Mouse (Mus musculus): ENCODE results near the gene Tspan2. TPM values are rescaled to one million over a fixed set of nuclear protein-coding genes. Genes with fewer than 3 reads are reported as not detected.

The Tspan2 gene
- polyA plus RNA-seq, 1 experiment from 2014 or later: 10.6 TPM

GRCm38 (mm10) chr3:102755801-102756200 lies 21.5 kb downstream of the Tspan2 start:
- H3K9ac ChIP-seq (replicated peaks; ENCODE audit: low read length): no peak overlapping the region
- H3K36me3 ChIP-seq (ENCODE audit: insufficient read depth, low read length): no peaks in the 10 kb centered on the region
- no peak overlapping the region for H3K27ac ChIP-seq (ENCODE audit: low read length)
- 38% methylated on average over 1 of the region's 1 CpGs for WGBS
- no peak for ATAC-seq (ENCODE audit: low FRiP score, low TSS enrichment)
- no peak overlapping the region for H3K4me3 ChIP-seq (ENCODE audit: low read length)
- no peaks in the 10 kb centered on the region for H3K4me1 ChIP-seq (ENCODE audit: insufficient read depth, low read length)
- no peak overlapping the region for H3K4me2 ChIP-seq (replicated peaks; ENCODE audit: low read depth, low read length)
- no peaks in the 10 kb centered on the region for H3K9me3 ChIP-seq (ENCODE audit: low read length)
- H3K27me3 ChIP-seq (ENCODE audit: insufficient read depth, low read length): no peaks in the 10 kb centered on the region

DNA sequence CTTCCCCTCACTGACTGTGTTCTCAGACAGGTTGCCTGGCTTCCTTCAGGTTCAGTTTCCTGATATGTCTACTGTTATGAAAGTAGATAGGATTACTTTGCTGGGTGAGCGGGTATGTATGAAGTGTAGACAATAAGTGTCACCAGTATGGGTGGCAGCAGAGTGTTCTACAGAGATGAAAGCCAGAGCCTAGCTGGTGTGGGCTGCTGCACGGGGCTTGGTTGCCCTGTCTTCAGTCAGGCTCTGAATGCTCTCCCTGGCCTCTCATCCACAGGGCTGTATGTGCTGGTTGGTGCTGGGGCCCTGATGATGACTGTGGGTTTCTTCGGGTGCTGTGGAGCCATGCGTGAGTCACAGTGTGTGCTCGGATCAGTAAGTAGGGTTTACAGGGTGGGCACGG lies 22.7 kb downstream of the Tspan2 start:
- Histone ChIP-seq H3K9me3 (ENCODE audit: low read length) (no peaks in the 10 kb centered on the region), H3K27ac (ENCODE audit: low read length) (no peak overlapping the region), H3K4me2 (replicated peaks; ENCODE audit: low read depth, low read length) (no peak overlapping the region), H3K4me3 (ENCODE audit: low read length) (no peak overlapping the region), H3K36me3 (ENCODE audit: insufficient read depth, low read length) (no peaks in the 10 kb centered on the region), H3K4me1 (ENCODE audit: insufficient read depth, low read length) (no peaks in the 10 kb centered on the region), H3K27me3 (ENCODE audit: insufficient read depth, low read length) (no peaks in the 10 kb centered on the region), H3K9ac (replicated peaks; ENCODE audit: low read length) (no peak overlapping the region)
- 90% methylated on average over 6 of the region's 6 CpGs for WGBS
- no peak for ATAC-seq (ENCODE audit: low FRiP score, low TSS enrichment)

GRCm38 (mm10) chr3:102760236-102760635 lies 25.9 kb downstream of the Tspan2 start:
- 73% methylated on average over 3 of the region's 3 CpGs for WGBS
- H3K36me3 ChIP-seq (ENCODE audit: insufficient read depth, low read length): no peaks in the 10 kb centered on the region
- no peak overlapping the region for H3K4me3 ChIP-seq (ENCODE audit: low read length)
- H3K9ac ChIP-seq (replicated peaks; ENCODE audit: low read length): no peak overlapping the region
- no peak overlapping the region for H3K27ac ChIP-seq (ENCODE audit: low read length)
- H3K4me1 ChIP-seq (ENCODE audit: insufficient read depth, low read length): no peaks in the 10 kb centered on the region
- H3K9me3 ChIP-seq (ENCODE audit: low read length): no peaks in the 10 kb centered on the region
- H3K4me2 ChIP-seq (replicated peaks; ENCODE audit: low read depth, low read length): no peak overlapping the region
- ATAC-seq (ENCODE audit: low FRiP score, low TSS enrichment): no peak
- H3K27me3 ChIP-seq (ENCODE audit: insufficient read depth, low read length): no peaks in the 10 kb centered on the region

DNA sequence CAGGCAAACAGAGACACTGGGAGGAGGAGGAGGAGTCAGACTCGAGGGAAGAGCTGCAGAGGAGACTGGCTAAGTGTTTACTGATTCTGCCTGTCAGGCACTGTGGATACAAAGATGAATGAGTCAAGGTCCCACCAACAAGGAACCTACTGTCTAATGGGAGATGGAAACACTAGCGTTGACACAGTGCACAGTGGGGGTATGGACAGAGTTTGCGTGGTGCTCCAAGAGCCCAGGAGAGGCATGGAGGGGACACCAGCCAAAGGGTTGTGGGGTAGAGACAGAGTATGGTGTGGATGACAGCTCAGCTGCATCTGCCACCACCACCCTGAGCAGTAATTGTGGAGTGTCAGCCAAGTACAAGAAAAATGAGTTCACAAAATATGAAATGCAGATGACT lies 28.1 kb downstream of the Tspan2 start:
- Histone ChIP-seq H3K4me2 (replicated peaks; ENCODE audit: low read depth, low read length) (no peak overlapping the region), H3K4me3 (ENCODE audit: low read length) (no peak overlapping the region), H3K4me1 (ENCODE audit: insufficient read depth, low read length) (no peaks in the 10 kb centered on the region), H3K36me3 (ENCODE audit: insufficient read depth, low read length) (no peaks in the 10 kb centered on the region), H3K9ac (replicated peaks; ENCODE audit: low read length) (no peak overlapping the region), H3K27ac (ENCODE audit: low read length) (no peak overlapping the region), H3K27me3 (ENCODE audit: insufficient read depth, low read length) (no peaks in the 10 kb centered on the region), H3K9me3 (ENCODE audit: low read length) (no peaks in the 10 kb centered on the region)
- ATAC-seq (ENCODE audit: low FRiP score, low TSS enrichment): no peak
- 66% methylated on average over 3 of the region's 3 CpGs for WGBS

DNA sequence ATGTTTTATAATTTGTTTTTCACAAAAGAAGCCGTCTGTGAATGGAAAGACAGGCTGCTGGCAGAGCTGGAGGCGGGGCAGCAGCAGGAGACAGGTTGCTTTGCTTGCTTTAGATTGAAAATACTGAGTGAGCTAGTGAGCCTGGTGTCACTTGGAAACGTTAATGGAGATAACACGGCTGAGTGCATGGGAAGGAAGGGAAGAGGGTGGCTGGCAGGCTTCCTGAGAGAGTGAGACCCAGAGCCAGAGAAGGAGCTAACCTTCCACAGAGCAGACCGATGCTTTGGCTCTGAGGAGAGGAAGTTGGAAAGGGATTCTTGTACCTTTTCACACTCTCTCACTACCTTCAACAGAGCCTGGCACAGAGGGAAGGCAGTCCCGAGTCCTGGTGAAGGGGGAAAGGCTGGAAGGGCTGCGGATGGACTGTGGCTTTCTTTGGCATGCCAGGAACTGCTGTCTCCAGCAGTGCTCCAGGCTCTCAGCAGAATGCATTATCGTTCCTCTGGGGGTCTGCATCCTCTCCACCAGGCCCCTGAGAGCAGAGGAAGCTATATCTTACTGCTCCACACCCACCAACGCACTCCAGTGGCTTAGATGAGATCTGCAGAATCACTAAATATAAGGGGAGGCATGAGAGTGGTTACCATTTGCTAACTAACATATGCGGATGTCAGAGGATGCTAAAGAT lies 29.5 kb downstream of the Tspan2 start:
- Histone ChIP-seq H3K4me1 (ENCODE audit: insufficient read depth, low read length) (no peaks in the 10 kb centered on the region), H3K4me2 (replicated peaks; ENCODE audit: low read depth, low read length) (no peak overlapping the region), H3K27ac (ENCODE audit: low read length) (no peak overlapping the region), H3K4me3 (ENCODE audit: low read length) (no peak overlapping the region), H3K36me3 (ENCODE audit: insufficient read depth, low read length) (no peaks in the 10 kb centered on the region), H3K9ac (replicated peaks; ENCODE audit: low read length) (no peak overlapping the region), H3K27me3 (ENCODE audit: insufficient read depth, low read length) (no peaks in the 10 kb centered on the region), H3K9me3 (ENCODE audit: low read length) (no peaks in the 10 kb centered on the region)
- WGBS: 47% methylated on average over 10 of the region's 10 CpGs
- no peak for ATAC-seq (ENCODE audit: low FRiP score, low TSS enrichment)

DNA sequence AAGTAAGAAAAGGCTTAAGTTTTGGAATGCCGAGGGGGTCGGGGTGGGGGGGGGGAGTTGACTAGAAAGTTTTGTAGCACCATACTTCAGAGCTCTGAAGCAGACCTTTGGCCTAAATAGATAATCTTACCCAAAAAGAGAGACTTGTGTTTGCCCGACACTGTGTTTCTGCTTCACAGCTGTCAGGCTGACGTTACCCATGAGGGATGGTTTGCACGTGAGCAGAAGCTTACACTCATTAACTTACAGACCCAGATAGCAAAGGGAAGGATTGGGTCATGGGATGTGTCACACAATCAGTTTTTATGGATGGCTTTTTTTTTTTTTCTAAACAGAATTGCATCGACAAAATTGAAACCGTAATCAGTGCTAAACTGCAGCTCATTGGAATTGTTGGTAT lies 30.5 kb downstream of the Tspan2 start:
- WGBS: 67% methylated on average over 7 of the region's 7 CpGs
- Histone ChIP-seq H3K27me3 (ENCODE audit: insufficient read depth, low read length) (no peaks in the 10 kb centered on the region), H3K9me3 (ENCODE audit: low read length) (no peaks in the 10 kb centered on the region), H3K36me3 (ENCODE audit: insufficient read depth, low read length) (no peaks in the 10 kb centered on the region), H3K9ac (replicated peaks; ENCODE audit: low read length) (no peak overlapping the region), H3K4me2 (replicated peaks; ENCODE audit: low read depth, low read length) (no peak overlapping the region), H3K4me3 (ENCODE audit: low read length) (no peak overlapping the region), H3K27ac (ENCODE audit: low read length) (no peak overlapping the region), H3K4me1 (ENCODE audit: insufficient read depth, low read length) (no peaks in the 10 kb centered on the region)
- no peak for ATAC-seq (ENCODE audit: low FRiP score, low TSS enrichment)

- no peaks in the 10 kb centered on the region for H3K36me3 ChIP-seq (ENCODE audit: insufficient read depth, low read length)
- H3K4me3 ChIP-seq (ENCODE audit: low read length): no peak overlapping the region
- H3K4me2 ChIP-seq (replicated peaks; ENCODE audit: low read depth, low read length): no peak overlapping the region
- no peak for ATAC-seq (ENCODE audit: low FRiP score, low TSS enrichment)
- 78% methylated on average over 4 of the region's 4 CpGs for WGBS
- no peaks in the 10 kb centered on the region for H3K9me3 ChIP-seq (ENCODE audit: low read length)
- no peaks in the 10 kb centered on the region for H3K4me1 ChIP-seq (ENCODE audit: insufficient read depth, low read length)
- no peak overlapping the region for H3K9ac ChIP-seq (replicated peaks; ENCODE audit: low read length)
- H3K27ac ChIP-seq (ENCODE audit: low read length): no peak overlapping the region
- no peaks in the 10 kb centered on the region for H3K27me3 ChIP-seq (ENCODE audit: insufficient read depth, low read length)
Measured at GRCm38 (mm10) chr3:102773018-102773417, 38.7 kb downstream of the Tspan2 start.

- Histone ChIP-seq H3K4me2 (replicated peaks; ENCODE audit: low read depth, low read length) (no peak within 1 kb of the TSS), H3K9me3 (ENCODE audit: low read length) (no peaks in the 10 kb centered on the region), H3K36me3 (ENCODE audit: insufficient read depth, low read length) (no peaks in the 10 kb centered on the region), H3K9ac (replicated peaks; ENCODE audit: low read length) (no peak within 1 kb of the TSS), H3K27me3 (ENCODE audit: insufficient read depth, low read length) (no peaks in the 10 kb centered on the region), H3K4me3 (ENCODE audit: low read length) (no peak within 1 kb of the TSS), H3K4me1 (ENCODE audit: insufficient read depth, low read length) (no peaks in the 10 kb centered on the region), H3K27ac (ENCODE audit: low read length) (no peak within 1 kb of the TSS)
- 69% methylated on average over 2 of the region's 2 CpGs for WGBS
- ATAC-seq (ENCODE audit: low FRiP score, low TSS enrichment): no peak
Measured at GRCm38 (mm10) chr3:102782618-102783017, 48.3 kb downstream of the Tspan2 start, which contains the start of gene Tshb. Tshb (minus strand) TSS chr3:102782718.

GRCm38 (mm10) chr3:102787369-102787768 lies 53.0 kb downstream of the Tspan2 start:
- Histone ChIP-seq H3K27me3 (ENCODE audit: insufficient read depth, low read length) (no peaks in the 10 kb centered on the region), H3K9me3 (ENCODE audit: low read length) (no peaks in the 10 kb centered on the region), H3K27ac (ENCODE audit: low read length) (no peak overlapping the region), H3K9ac (replicated peaks; ENCODE audit: low read length) (no peak overlapping the region), H3K4me3 (ENCODE audit: low read length) (no peak overlapping the region), H3K4me2 (replicated peaks; ENCODE audit: low read depth, low read length) (no peak overlapping the region), H3K36me3 (ENCODE audit: insufficient read depth, low read length) (no peaks in the 10 kb centered on the region), H3K4me1 (ENCODE audit: insufficient read depth, low read length) (no peaks in the 10 kb centered on the region)
- 34% methylated on average over 4 of the region's 4 CpGs for WGBS
- no peak for ATAC-seq (ENCODE audit: low FRiP score, low TSS enrichment)

- Histone ChIP-seq H3K27ac (ENCODE audit: low read length) (no peak overlapping the region), H3K4me1 (ENCODE audit: insufficient read depth, low read length) (no peaks in the 10 kb centered on the region), H3K9me3 (ENCODE audit: low read length) (no peaks in the 10 kb centered on the region), H3K4me3 (ENCODE audit: low read length) (no peak overlapping the region), H3K9ac (replicated peaks; ENCODE audit: low read length) (no peak overlapping the region), H3K4me2 (replicated peaks; ENCODE audit: low read depth, low read length) (no peak overlapping the region), H3K27me3 (ENCODE audit: insufficient read depth, low read length) (no peaks in the 10 kb centered on the region), H3K36me3 (ENCODE audit: insufficient read depth, low read length) (no peaks in the 10 kb centered on the region)
- no peak for ATAC-seq (ENCODE audit: low FRiP score, low TSS enrichment)
- 0% methylated on average over 3 of the region's 3 CpGs for WGBS
Measured at GRCm38 (mm10) chr3:102803937-102804336, 69.6 kb downstream of the Tspan2 start.

Data from kidney, embryonic 16.5 days (tissue).